Mouse (Mus musculus) frontal cortex, adult 2 months (tissue): Measurements from ENCODE around the gene Srpr. TPM values are rescaled to one million over a fixed set of nuclear protein-coding genes. Genes with fewer than 3 reads are reported as not detected.
A peak's percentile ranks its signal among the peaks of the same experiment; 100 is the strongest.

ENCODE experiments used
- DNase-seq, 2 experiments: peaks; one replicate each; pipeline ENCODE4 v3.0.0; 2022; ENCODE audit warnings: low spot score in 1 of 2; ENCODE audit errors: extremely low spot score in 1 of 2
- polyA plus RNA-seq: library from polyadenylated mRNA; depleted of rRNA; stranded (reverse); fragments of >200 nt; gene quantifications from 2 replicates; pipeline ENCODE4 v1.2.3, GENCODE M21; 2012; rRNA removed

The Srpr gene
- polyA plus RNA-seq = 43.9 and 48.8 TPM in 2 replicates

- peak; percentile 49 to 85 for DNase-seq
Measured at GRCm38 (mm10) chr9:35199772-35200471, at the start of gene Srpr, which contains the start of gene Tirap. Srpr (plus strand) TSS chr9:35200175. Tirap (minus strand) TSS chr9:35200291.

DNA sequence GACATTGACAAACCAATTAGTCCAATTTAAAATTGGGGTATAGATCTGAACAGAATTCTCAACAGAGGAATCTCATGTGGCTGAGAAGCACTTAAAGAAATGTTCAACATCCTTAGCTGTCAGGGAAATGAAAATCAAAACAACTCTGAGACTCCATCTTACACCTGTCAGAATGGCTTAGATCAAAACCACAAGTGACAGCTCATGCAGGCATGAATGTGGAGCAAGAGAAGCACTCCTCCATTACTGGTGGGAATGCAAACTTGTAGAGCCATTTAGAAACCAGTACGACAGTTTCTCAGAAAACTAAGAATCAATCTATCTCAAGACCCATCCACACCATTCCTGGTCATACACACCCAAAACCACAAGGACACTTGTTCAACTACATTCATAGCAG lies 47.1 kb upstream of the Srpr start:
- DNase-seq = no peak

DNA sequence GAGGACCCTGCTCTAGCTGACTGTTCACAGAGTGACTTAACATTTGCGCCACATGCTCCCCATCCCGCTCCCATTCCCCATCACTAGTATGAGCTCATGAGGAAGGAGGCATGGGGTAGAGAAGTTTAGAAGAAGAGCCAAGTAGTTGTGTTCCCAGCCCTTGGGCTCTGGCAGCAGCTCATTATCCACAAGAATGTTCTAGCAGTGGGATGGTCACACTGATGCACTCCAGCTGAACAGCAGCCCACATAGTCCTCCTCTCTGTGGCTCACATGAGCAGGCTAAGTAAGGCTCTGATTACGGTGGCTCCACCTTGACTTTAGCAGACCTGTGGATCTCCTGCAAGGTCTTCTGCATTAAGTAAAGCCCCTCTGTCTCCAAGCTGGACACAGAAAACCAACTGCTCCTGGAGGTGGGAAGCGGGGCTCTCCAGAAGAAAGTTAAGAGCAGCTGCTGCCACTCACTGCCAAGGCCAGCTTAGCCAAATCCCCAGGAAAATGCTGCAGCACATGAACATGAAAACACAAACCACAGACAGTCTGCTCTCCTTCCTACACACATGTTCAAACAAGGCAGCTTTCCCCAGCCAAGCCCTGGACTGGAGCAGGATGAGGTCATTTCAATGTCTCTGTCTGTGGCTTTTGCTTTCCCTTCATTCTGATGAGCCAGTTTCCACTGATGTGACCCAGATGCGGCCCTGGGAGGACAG lies 43.8 kb upstream of the Srpr start:
- peak in 1 of 2 experiments; percentile 34 for DNase-seq

- no peak for DNase-seq
Measured at GRCm38 (mm10) chr9:35156862-35157261, 43.1 kb upstream of the Srpr start.

DNA sequence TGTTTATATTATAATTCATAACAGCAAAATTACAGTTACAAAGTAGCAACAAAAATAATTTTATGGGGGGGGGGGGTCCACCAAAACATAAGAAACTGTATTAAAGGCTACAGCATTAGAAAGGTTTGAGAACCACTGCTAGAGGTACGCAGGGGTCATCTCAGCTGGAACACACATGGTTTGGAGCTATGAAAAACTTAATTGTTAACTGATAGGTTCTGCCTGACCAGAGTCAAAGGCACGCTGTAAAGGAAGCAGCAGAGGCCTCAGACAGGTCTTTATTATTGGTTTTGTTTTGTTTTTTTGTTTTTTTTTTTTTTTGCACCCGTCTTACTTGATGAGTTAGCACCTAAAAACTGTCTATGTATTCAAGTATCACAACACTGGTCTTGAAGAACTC lies 41.5 kb upstream of the Srpr start:
- no peak for DNase-seq

GRCm38 (mm10) chr9:35160662-35161061 lies 39.3 kb upstream of the Srpr start:
- no peak for DNase-seq

DNA sequence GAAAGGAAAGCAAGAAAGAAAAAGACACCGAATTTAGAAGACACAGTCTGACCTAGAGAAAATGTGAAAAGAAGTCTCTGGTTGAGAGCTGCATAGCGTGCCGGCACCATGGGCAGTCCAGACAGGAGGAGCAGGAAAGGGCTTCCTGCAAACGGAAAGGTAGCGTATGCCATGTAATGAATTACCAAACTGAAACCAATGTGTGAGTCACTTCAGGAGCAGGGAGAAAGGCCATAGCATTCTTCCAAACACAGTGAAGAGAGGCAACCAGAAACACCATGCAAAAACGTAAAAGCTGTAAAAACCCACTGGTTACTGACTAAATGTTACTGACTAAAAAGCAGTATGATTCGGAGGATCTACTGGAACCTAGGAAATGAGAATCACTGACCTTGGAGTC lies 38.3 kb upstream of the Srpr start:
- DNase-seq = no peak

DNA sequence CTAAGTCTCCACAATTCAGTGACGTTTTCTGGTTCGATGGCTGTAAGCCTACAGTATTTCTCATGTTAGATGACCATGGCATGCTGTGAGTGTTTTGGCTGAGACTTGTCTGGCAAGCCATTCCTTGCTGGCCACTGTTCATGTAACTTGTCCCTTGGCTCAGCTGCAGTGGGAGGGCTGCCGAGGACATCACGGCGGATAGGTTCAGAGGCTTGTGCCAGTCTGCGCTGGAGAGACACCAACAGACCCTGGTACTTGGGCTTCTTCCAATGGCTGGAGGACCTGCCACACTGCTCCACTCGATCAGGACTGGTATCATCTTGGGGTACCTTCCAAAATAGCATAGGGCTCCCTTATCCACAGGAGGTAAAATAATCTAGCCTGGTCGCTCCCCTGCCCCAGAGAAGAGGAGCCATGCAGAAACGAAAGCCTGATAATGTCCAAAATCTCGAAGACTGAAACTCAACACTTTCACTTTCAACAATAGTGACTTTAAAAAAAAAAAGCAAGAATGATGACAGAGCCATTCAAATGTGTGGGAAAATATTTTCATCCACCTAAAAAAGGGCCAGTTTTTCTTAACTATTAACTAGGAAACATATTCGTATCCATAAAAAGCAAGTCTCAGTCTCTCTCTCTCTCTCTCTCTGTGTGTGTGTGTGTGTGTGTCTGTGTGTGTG lies 36.8 kb upstream of the Srpr start:
- DNase-seq = no peak

GRCm38 (mm10) chr9:35164142-35164874 lies 35.7 kb upstream of the Srpr start:
- no peak for DNase-seq

DNA sequence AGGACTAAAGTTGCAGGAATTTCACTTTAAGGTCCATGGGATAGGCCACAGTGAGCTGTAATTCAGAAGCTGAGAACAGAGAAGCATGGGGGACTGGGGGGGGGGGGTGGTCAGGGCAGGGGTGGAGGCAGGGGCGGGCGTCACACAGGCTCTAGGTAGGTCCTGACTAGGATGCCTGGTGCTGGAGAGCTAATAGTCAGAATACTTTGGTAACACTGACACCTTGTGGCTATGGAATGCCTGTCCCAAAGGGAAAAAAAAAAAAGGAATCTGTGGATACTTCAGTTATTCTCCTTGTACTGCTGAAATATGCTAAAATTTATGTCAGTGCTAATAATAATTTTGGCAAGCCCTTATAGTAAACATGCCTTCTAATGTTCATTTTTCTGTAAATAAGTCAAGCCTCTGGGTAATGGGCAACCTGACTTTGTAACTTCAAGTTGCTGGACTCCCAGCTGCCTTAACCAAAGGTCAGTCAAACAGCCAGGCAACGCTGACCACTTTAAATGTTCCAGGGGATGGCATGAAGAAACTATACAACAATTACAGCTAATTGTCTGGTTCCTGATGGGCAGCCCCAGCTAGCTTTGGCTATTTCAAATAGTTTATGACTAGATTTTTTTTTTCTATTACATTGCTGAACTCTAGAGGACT lies 33.7 kb upstream of the Srpr start:
- DNase-seq = peak in 1 of 2 experiments; percentile 59

DNA sequence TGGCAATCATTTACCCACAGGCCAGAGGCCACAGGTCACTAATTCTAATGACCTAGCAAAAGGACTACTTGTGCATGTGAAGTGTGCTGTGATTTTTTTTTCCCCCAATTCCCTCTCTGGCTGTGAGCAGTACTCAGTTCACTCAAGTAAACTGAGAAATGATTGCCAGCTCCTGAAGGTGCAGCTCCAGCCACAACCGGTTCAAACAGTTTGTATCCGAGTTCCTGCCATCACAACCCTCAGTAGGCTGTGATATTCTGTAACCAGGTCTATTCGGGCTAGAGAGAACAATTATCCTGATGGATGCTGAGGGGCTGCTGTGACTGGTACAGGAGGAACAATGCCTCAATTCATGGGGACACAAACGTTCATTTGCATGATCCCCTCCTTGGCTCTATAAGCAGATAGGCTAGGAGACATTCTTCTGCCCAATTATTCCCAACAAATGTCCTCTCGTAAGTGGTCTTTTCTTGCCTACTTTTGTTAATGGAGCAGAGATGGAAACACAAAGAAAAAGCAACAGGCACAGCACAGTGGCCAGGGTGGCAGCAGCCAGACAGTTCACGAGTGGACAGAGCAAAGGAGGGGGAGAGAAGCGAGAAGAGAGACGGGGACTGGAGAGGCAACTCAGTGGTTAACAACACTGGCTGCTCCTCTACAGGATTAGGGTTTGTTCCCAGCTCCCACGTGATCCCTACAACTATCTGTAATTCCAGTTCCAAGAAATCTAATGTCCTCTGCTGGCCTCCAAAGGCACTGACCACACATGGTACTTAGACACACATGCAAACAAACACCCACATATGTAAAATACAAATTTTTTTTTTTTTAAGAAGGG lies 33.0 kb upstream of the Srpr start:
- DNase-seq = no peak

- DNase-seq = peak in 1 of 2 experiments; percentile 22
Measured at GRCm38 (mm10) chr9:35170071-35170470, 29.9 kb upstream of the Srpr start.

- DNase-seq = no peak
Measured at GRCm38 (mm10) chr9:35173331-35173730, 26.6 kb upstream of the Srpr start.

- DNase-seq = peak; percentile 94 to 98
Measured at GRCm38 (mm10) chr9:35175251-35176123, 24.5 kb upstream of the Srpr start, which contains the start of gene Dcps. Dcps (minus strand) TSS chr9:35176061.

- no peak for DNase-seq
Measured at GRCm38 (mm10) chr9:35176124-35176659, 23.8 kb upstream of the Srpr start.

GRCm38 (mm10) chr9:35182832-35183231 lies 17.1 kb upstream of the Srpr start:
- no peak for DNase-seq

- DNase-seq = no peak
Measured at GRCm38 (mm10) chr9:35183359-35183758, 16.6 kb upstream of the Srpr start.

DNA sequence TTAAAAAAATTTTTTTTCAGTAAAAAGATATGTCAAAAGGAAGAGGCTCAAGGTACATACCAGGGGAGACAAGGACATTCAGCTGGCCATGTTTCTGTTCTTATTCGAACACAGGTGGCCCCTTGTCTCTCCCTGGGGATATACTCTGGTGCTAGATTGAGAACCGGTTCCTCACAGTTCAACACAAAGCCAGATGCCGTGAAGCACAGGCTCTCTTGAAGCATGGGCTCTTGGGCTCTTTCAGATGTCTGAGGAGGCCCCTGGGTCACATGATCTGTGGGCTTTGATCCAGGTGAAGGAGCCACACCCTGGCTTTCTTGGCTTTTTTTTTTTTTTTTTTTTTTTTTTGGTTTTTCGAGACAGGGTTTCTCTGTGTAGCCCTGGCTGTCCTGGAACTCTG lies 13.5 kb upstream of the Srpr start:
- DNase-seq = no peak
